Mouse (Mus musculus): ENCODE measurements around the gene Smarca2.

GRCm38 (mm10) chr19:26748676-26749075 lies 143.8 kb downstream of the Smarca2 start:
- no peak for TF ChIP-seq CTCF (IDR thresholded peaks at IDR 0.05; ENCODE audit: extremely low read depth, insufficient read length, insufficient replicate concordance, low read depth, low read length)
- TF ChIP-seq POLR2A (IDR thresholded peaks at IDR 0.05; ENCODE audit: low read depth, low read length) = no peak

All from small intestine, adult 2 months (tissue).